Mouse (Mus musculus) C2C12 (cell line): ENCODE results near the gene Pdxk.

Experiments
- CEBPB ChIP-seq: IDR thresholded peaks from one replicate; pipeline ENCODE4 v1.6.1; 2011; ENCODE audit warnings: low read depth, mild to moderate bottlenecking, control low read depth, moderate library complexity
- CTCF ChIP-seq: IDR thresholded peaks from one replicate; pipeline ENCODE4 v1.5.1; 2011; ENCODE audit not compliant: control insufficient read depth, insufficient read depth, insufficient read length
- FOSL1 ChIP-seq: IDR thresholded peaks from one replicate; pipeline ENCODE4 v1.8.0; 2011; ENCODE audit warnings: mild to moderate bottlenecking, low read length; ENCODE audit not compliant: poor library complexity, insufficient read depth, severe bottlenecking
- MAX ChIP-seq: IDR thresholded peaks from one replicate; pipeline ENCODE4 v1.6.1; 2011; ENCODE audit warnings: mild to moderate bottlenecking, control low read depth
- MYOD1 ChIP-seq: IDR thresholded peaks from one replicate; pipeline ENCODE4 v1.6.1; 2011; ENCODE audit warnings: low read depth; ENCODE audit not compliant: control insufficient read depth, insufficient read length
- MYOG ChIP-seq: IDR thresholded peaks from one replicate; pipeline ENCODE4 v1.6.1; 2011; ENCODE audit not compliant: control insufficient read depth, insufficient read length; ENCODE audit errors: extremely low read depth
- USF1 ChIP-seq: IDR thresholded peaks from one replicate; pipeline ENCODE4 v1.6.1; 2011; ENCODE audit warnings: low read depth, mild to moderate bottlenecking, control low read depth, moderate library complexity

DNA sequence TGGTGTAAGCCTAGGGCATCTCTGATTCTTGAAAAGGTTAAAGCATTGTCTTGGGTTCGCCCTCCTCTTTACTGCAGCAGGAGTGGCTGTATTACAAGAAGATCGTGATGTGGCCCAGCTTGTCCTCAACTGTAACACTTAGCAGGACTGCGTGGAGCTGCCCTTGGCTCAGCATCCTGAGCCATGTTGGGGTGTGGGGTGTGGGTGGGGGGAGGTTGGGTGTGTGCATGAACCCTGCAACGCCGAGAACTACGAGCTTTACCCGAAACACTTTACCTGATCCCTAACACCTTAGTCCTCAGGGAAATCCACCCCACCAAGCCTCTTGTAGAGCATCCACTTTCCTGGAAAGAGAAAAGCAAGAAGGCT lies 51.6 kb downstream of the Pdxk start:
- TF ChIP-seq CTCF (no peak), FOSL1 (no peak), MAX (no peak), CEBPB (no peak), USF1 (no peak), MYOD1 (no peak), MYOG (no peak)
